Mouse (Mus musculus) liver, adult 2 months (tissue): Measurements from ENCODE around the gene Sh3kbp1. TPM values are rescaled to one million over a fixed set of nuclear protein-coding genes. Genes with fewer than 3 reads are reported as not detected.

Experiments used
- DNase-seq: peaks from one replicate; pipeline ENCODE4 v3.0.0-alpha.2; 2011; ENCODE audit warnings: low read depth, low spot score; ENCODE audit errors: extremely low read depth
- H3K27ac ChIP-seq: fragments of 200-500 bp; replicated peaks from 2 replicates; pipeline ENCODE4 v1.5.1; 2012; ENCODE audit warnings: low read depth, mild to moderate bottlenecking, control low read depth, inconsistent platforms, low read length; ENCODE audit not compliant: insufficient read depth
- H3K27me3 ChIP-seq: fragments of 200-500 bp; 2 replicates; pipeline ENCODE4 v1.6.1; 2012; ENCODE audit warnings: mild to moderate bottlenecking, moderate library complexity, low read length, inconsistent platforms; ENCODE audit not compliant: control insufficient read depth, insufficient read depth
- H3K36me3 ChIP-seq: fragments of 200-500 bp; 2 replicates; pipeline ENCODE4 v1.6.1; 2012; ENCODE audit warnings: low read length, inconsistent platforms; ENCODE audit not compliant: control insufficient read depth, insufficient read depth
- H3K4me1 ChIP-seq: fragments of 200-500 bp; 2 replicates; pipeline ENCODE4 v1.6.1; 2011; ENCODE audit warnings: low read length; ENCODE audit not compliant: control insufficient read depth, insufficient read depth
- H3K4me3 ChIP-seq: fragments of 200-500 bp; 2 replicates; pipeline ENCODE4 v1.5.1; 2011; ENCODE audit warnings: low read depth, mild to moderate bottlenecking, control low read depth, low read length, moderate library complexity; ENCODE audit not compliant: insufficient read depth
- H3K79me2 ChIP-seq: fragments of 200-500 bp; 2 replicates; pipeline ENCODE4 v1.6.1; 2012; ENCODE audit warnings: inconsistent platforms, mild to moderate bottlenecking, low read length, moderate library complexity; ENCODE audit not compliant: control insufficient read depth, insufficient read depth
- H3K9ac ChIP-seq: fragments of 200-500 bp; 2 replicates; pipeline ENCODE4 v1.6.1; 2012; ENCODE audit warnings: low read depth, mild to moderate bottlenecking, control low read depth, inconsistent platforms, low read length
- CTCF ChIP-seq: fragments of 200-500 bp; IDR thresholded peaks from 2 replicates; pipeline ENCODE4 v1.5.1; 2011; ENCODE audit warnings: low read depth, low read length, control low read depth
- POLR2A ChIP-seq: fragments of 200-500 bp; IDR thresholded peaks from 2 replicates; pipeline ENCODE4 v1.6.1; 2011; ENCODE audit warnings: low read length, control low read depth; ENCODE audit not compliant: insufficient read depth; ENCODE audit errors: extremely low read depth
- WGBS: fragments of 180-500 bp; shearing (Covaris S2); methylation state at CpG from one replicate; pipeline ENCODE4 v1.1.7; 2018; 5-methylcytosine and 5-hydroxymethylcytosine counted together
- polyA plus RNA-seq: library from polyadenylated mRNA; depleted of rRNA; stranded (reverse); fragments of >200 nt; gene quantifications from 2 replicates; pipeline ENCODE4 v1.2.3, GENCODE M21; 2012
- total RNA-seq: library from RNA; depleted of rRNA; stranded (reverse); fragments of >200 nt; gene quantifications from 2 replicates; pipeline ENCODE4 v1.2.3, GENCODE M21; 2014

Sh3kbp1 gene
- total and polyA plus RNA-seq, 2 experiments = 1.0 to 1.3 TPM

- Histone ChIP-seq H3K36me3 (no peaks in the 10 kb centered on the region), H3K27me3 (no peaks in the 10 kb centered on the region), H3K27ac (no peak overlapping the region), H3K4me1 (no peaks in the 10 kb centered on the region), H3K79me2 (no peaks in the 10 kb centered on the region), H3K9ac (no peak overlapping the region), H3K4me3 (no peak overlapping the region)
- 88% methylated on average over 1 of the region's 1 CpGs for WGBS
- no peak for DNase-seq
- TF ChIP-seq POLR2A (no peak), CTCF (no peak)
Observed at GRCm38 (mm10) chrX:159837379-159837778, 210.3 kb downstream of the Sh3kbp1 start.

- no peak for TF ChIP-seq CTCF
- no peak for TF ChIP-seq POLR2A
- WGBS = 91% methylated on average over 2 of the region's 2 CpGs
- Histone ChIP-seq H3K4me3 (no peak overlapping the region), H3K36me3 (no peaks in the 10 kb centered on the region), H3K79me2 (no peaks in the 10 kb centered on the region), H3K27ac (no peak overlapping the region), H3K4me1 (no peaks in the 10 kb centered on the region), H3K9ac (no peak overlapping the region), H3K27me3 (no peaks in the 10 kb centered on the region)
- no peak for DNase-seq
Observed at GRCm38 (mm10) chrX:159839786-159840185, 212.7 kb downstream of the Sh3kbp1 start.

GRCm38 (mm10) chrX:159840225-159840624, 213.2 kb downstream of the Sh3kbp1 start:
- Histone ChIP-seq H3K27me3 (no peaks in the 10 kb centered on the region), H3K4me3 (no peak overlapping the region), H3K79me2 (no peaks in the 10 kb centered on the region), H3K4me1 (no peaks in the 10 kb centered on the region), H3K9ac (no peak overlapping the region), H3K27ac (no peak overlapping the region), H3K36me3 (no peaks in the 10 kb centered on the region)
- no peak for TF ChIP-seq POLR2A
- no peak for TF ChIP-seq CTCF
- 82% methylated on average over 7 of the region's 7 CpGs for WGBS
- DNase-seq = no peak

- Histone ChIP-seq H3K9ac (no peak overlapping the region), H3K4me1 (no peaks in the 10 kb centered on the region), H3K27ac (no peak overlapping the region), H3K27me3 (no peaks in the 10 kb centered on the region), H3K79me2 (no peaks in the 10 kb centered on the region), H3K4me3 (no peak overlapping the region), H3K36me3 (no peaks in the 10 kb centered on the region)
- no peak for DNase-seq
- WGBS = 90% methylated on average over 8 of the region's 8 CpGs
- no peak for TF ChIP-seq POLR2A
- no peak for TF ChIP-seq CTCF
Observed at GRCm38 (mm10) chrX:159850722-159851121, 223.7 kb downstream of the Sh3kbp1 start.

- H3K36me3 ChIP-seq = no peaks in the 10 kb centered on the region
- no peak overlapping the region for H3K4me3 ChIP-seq
- H3K4me1 ChIP-seq = no peaks in the 10 kb centered on the region
- no peak overlapping the region for H3K27ac ChIP-seq
- H3K79me2 ChIP-seq = no peaks in the 10 kb centered on the region
- no peaks in the 10 kb centered on the region for H3K27me3 ChIP-seq
- no peak for DNase-seq
- no peak overlapping the region for H3K9ac ChIP-seq
- 93% methylated on average over 1 of the region's 1 CpGs for WGBS
- TF ChIP-seq CTCF (no peak), POLR2A (no peak)
Observed at GRCm38 (mm10) chrX:159856866-159857265, 229.8 kb downstream of the Sh3kbp1 start.

- WGBS = 76% methylated on average over 1 of the region's 1 CpGs
- no peaks in the 10 kb centered on the region for H3K36me3 ChIP-seq
- H3K79me2 ChIP-seq = no peaks in the 10 kb centered on the region
- TF ChIP-seq POLR2A (no peak), CTCF (no peak)
- H3K4me3 ChIP-seq = no peak overlapping the region
- H3K9ac ChIP-seq = no peak overlapping the region
- no peak for DNase-seq
- no peaks in the 10 kb centered on the region for H3K4me1 ChIP-seq
- H3K27me3 ChIP-seq = no peaks in the 10 kb centered on the region
- H3K27ac ChIP-seq = no peak overlapping the region
Observed at GRCm38 (mm10) chrX:159858126-159858525, 231.1 kb downstream of the Sh3kbp1 start.
